In genomic region chrX:163253048-163253447, GRCm38 (mm10) we compare ENCODE assay signal across 17 mouse cellular contexts.
DNase-seq lines count a peak whose midpoint lies in the region.
"Had no signal": no experiment of that assay in that cellular context is flagged by ENCODE, and none has a peak within 500 bp of the region (broad histone marks: within the 10 kb centered on the region; RNA-seq: fewer than 3 reads in every experiment).

No protein-coding gene starts in this region.

- peak; percentile 81 for DNase-seq in ES-CJ7 (ENCODE audit: low read depth, low spot score)
- DNase-seq in R1 (ENCODE audit: low read depth, low spot score), result peak; percentile 95
- DNase-seq in ZHBTc4 (ENCODE audit: low read depth, low spot score), result peak; percentile 84
- no peak for DNase-seq in right cerebral cortex, postnatal 10 days (ENCODE audit: low spot score in 2 of 2)
- DNase-seq in lung, postnatal 10 days, result no peak
- DNase-seq: adrenal gland, adult 2 months; adrenal gland, postnatal 10 days; adrenal gland, postnatal 25 days; B cell, adult 2 months; cerebellum, adult 11 months; cerebellum, adult 18-20 months; cerebellum, adult 8-10 months; cerebellum, adult 9-11 months; cerebellum, postnatal 14 days; cerebellum, postnatal 36 days; embryo, embryonic 11 days; forebrain, postnatal 0 days had no signal

Comparison
In these comparisons a context has a peak if more than half of its experiments do, and no peak if none do; other contexts are left out.
1. DNase-seq: peak in ES-CJ7 (single experiment), R1 (single experiment) and ZHBTc4 (single experiment); none in right cerebral cortex, postnatal 10 days (0 of 2) and lung, postnatal 10 days (single experiment).